Mouse (Mus musculus) kidney, postnatal 0 days (tissue): ENCODE measurements at regions not wholly inside any gene's neighbourhood (a gene's known extent, or its start where the extent isn't known, plus 50 kb on each side); places are given as distances from the start of the nearest gene placed in this dataset.

Source experiments
- ATAC-seq: fragments of 200-750 bp; cut with Nextera tagmentation; replicated peaks from 2 replicates; pipeline ENCODE4 v1.8.0; 2017; ENCODE audit warnings: low read depth, moderate number of reproducible peaks, moderate TSS enrichment, moderate library complexity; ENCODE audit not compliant: low FRiP score
- DNase-seq: peaks from one replicate; pipeline ENCODE4 v3.0.0-alpha.2; 2016; ENCODE audit warnings: low spot score
- H3K27ac ChIP-seq: fragments of 300-500 bp; sonication (generic); 2 replicates; pipeline ENCODE4 v1.5.1; 2014; ENCODE audit warnings: mild to moderate bottlenecking
- H3K27me3 ChIP-seq: fragments of 300-500 bp; sonication (generic); 2 replicates; pipeline ENCODE4 v1.6.1; 2014; ENCODE audit warnings: low read length, mixed read lengths; ENCODE audit not compliant: insufficient read depth
- H3K36me3 ChIP-seq: fragments of 300-500 bp; sonication (generic); 2 replicates; pipeline ENCODE4 v1.6.1; 2014; ENCODE audit warnings: low read length, mixed read lengths; ENCODE audit not compliant: insufficient read depth
- H3K4me1 ChIP-seq: fragments of 300-500 bp; sonication (generic); replicated peaks from 2 replicates; pipeline ENCODE4 v1.6.1; 2014; ENCODE audit warnings: antibody characterized with exemption, low read length, mixed read lengths; ENCODE audit not compliant: insufficient read depth
- H3K4me2 ChIP-seq: fragments of 300-500 bp; sonication (generic); 2 replicates; pipeline ENCODE4 v1.6.1; 2014; ENCODE audit warnings: mild to moderate bottlenecking, low read length, moderate library complexity, mixed read lengths
- H3K4me3 ChIP-seq: fragments of 300-500 bp; sonication (generic); replicated peaks from 2 replicates; pipeline ENCODE4 v1.5.1; 2014; ENCODE audit warnings: low read depth, low read length
- H3K9ac ChIP-seq: fragments of 300-500 bp; sonication (generic); 2 replicates; pipeline ENCODE4 v1.6.1; 2014; ENCODE audit warnings: low read depth, low read length
- H3K9me3 ChIP-seq: fragments of 300-500 bp; sonication (generic); replicated peaks from 2 replicates; pipeline ENCODE4 v1.6.1; 2016; ENCODE audit warnings: low read length, inconsistent platforms, mixed read lengths
- CTCF ChIP-seq: IDR thresholded peaks from 2 replicates; pipeline ENCODE4 v1.5.1; 2016; ENCODE audit warnings: antibody characterized with exemption, low read depth, mild to moderate bottlenecking, moderate library complexity
- WGBS: fragments of 180-500 bp; shearing (Covaris S2); extraction: QIAGEN DNeasy Blood & Tissue Kit; methylation state at CpG from one replicate; pipeline ENCODE4 v1.1.7; 2014; 5-methylcytosine and 5-hydroxymethylcytosine counted together

- H3K4me3 ChIP-seq, result no peak overlapping the region
- H3K36me3 ChIP-seq, result no peaks in the 10 kb centered on the region
- no peak for TF ChIP-seq CTCF
- peak; percentile 53 for ATAC-seq
- WGBS, result 19% methylated on average over 14 of the region's 14 CpGs
- H3K9ac ChIP-seq, result no peak overlapping the region
- peaks cover 11% of the 10 kb centered on the region; the same call in 1 of the 2 replicates for H3K4me1 ChIP-seq
- peak overlapping the region; percentile 43 for H3K27ac ChIP-seq
- DNase-seq, result peak; percentile 77
- no peaks in the 10 kb centered on the region for H3K9me3 ChIP-seq
- H3K27me3 ChIP-seq, result no peaks in the 10 kb centered on the region
- peak overlapping the region; percentile 16; the same call in 1 of the 2 replicates for H3K4me2 ChIP-seq
Measured at GRCm38 (mm10) chr19:21036507-21037425, 82.8 kb upstream of the Tmc1 start.

- ATAC-seq, result no peak
- whole genome bisulfite sequencing, result 16% methylated on average over 4 of the region's 4 CpGs
- peaks cover 11% of the 10 kb centered on the region; the same call in 1 of the 2 replicates for H3K4me1 ChIP-seq
- H3K9ac ChIP-seq, result no peak overlapping the region
- no peaks in the 10 kb centered on the region for H3K27me3 ChIP-seq
- no peaks in the 10 kb centered on the region for H3K9me3 ChIP-seq
- H3K27ac ChIP-seq, result no peak overlapping the region; the same call in 1 of the 2 replicates
- no peak for TF ChIP-seq CTCF
- no peak overlapping the region for H3K4me3 ChIP-seq
- no peak overlapping the region for H3K4me2 ChIP-seq
- DNase-seq, result peak; percentile 63
- no peaks in the 10 kb centered on the region for H3K36me3 ChIP-seq
Measured at GRCm38 (mm10) chr19:21035505-21035904, 81.5 kb upstream of the Tmc1 start.

GRCm38 (mm10) chr19:21033991-21034390 is 80.0 kb upstream of the Tmc1 start:
- no peak for TF ChIP-seq CTCF
- no peak for ATAC-seq
- no peak overlapping the region for H3K9ac ChIP-seq
- H3K4me1 ChIP-seq, result peaks cover 11% of the 10 kb centered on the region; the same call in 1 of the 2 replicates
- no peak for DNase-seq
- H3K9me3 ChIP-seq, result no peaks in the 10 kb centered on the region
- H3K27ac ChIP-seq, result no peak overlapping the region
- no peak overlapping the region for H3K4me2 ChIP-seq
- H3K27me3 ChIP-seq, result no peaks in the 10 kb centered on the region
- no peak overlapping the region for H3K4me3 ChIP-seq
- WGBS, result 83% methylated on average over 3 of the region's 3 CpGs
- no peaks in the 10 kb centered on the region for H3K36me3 ChIP-seq

GRCm38 (mm10) chr19:21032558-21032957 is 78.6 kb upstream of the Tmc1 start:
- H3K9me3 ChIP-seq, result no peaks in the 10 kb centered on the region
- ATAC-seq (no peak), DNase-seq (no peak)
- H3K4me3 ChIP-seq, result no peak overlapping the region
- H3K9ac ChIP-seq, result no peak overlapping the region
- H3K36me3 ChIP-seq, result no peaks in the 10 kb centered on the region
- peaks cover 11% of the 10 kb centered on the region; the same call in 1 of the 2 replicates for H3K4me1 ChIP-seq
- H3K27ac ChIP-seq, result no peak overlapping the region
- 61% methylated on average over 2 of the region's 2 CpGs for WGBS
- no peak overlapping the region for H3K4me2 ChIP-seq
- H3K27me3 ChIP-seq, result no peaks in the 10 kb centered on the region
- no peak for TF ChIP-seq CTCF

GRCm38 (mm10) chr19:21031768-21032308 is 77.8 kb upstream of the Tmc1 start:
- ATAC-seq (0 out of 2 replicates have a peak, but pooled peaks have one; percentile 27), DNase-seq (peak; percentile 22)
- Histone ChIP-seq H3K9ac (no peak overlapping the region), H3K36me3 (no peaks in the 10 kb centered on the region), H3K27me3 (no peaks in the 10 kb centered on the region), H3K4me1 (peaks cover 9% of the 10 kb centered on the region; the same call in 1 of the 2 replicates), H3K27ac (no peak overlapping the region), H3K4me2 (no peak overlapping the region), H3K4me3 (no peak overlapping the region), H3K9me3 (no peaks in the 10 kb centered on the region)
- WGBS, result 75% methylated on average over 4 of the region's 4 CpGs
- TF ChIP-seq CTCF, result no peak

DNA sequence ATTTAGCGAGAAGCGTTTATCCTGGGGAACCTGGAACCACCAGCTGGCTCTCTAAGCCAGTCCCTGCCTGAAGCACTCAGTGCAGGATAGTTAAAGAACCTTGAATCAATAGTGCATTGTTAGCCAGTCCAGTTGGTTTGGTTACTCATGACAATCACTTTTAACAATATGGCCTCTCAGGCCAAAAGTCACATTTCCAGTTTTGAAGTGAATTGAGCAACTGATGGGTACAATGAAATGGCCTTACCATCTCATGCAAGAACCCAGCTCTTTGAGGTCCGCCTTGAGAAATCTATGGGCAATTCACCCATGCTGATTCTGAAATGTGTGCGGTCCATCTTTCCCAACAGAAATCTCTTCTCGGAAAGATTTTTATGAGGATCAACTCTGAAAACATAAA is 77.0 kb upstream of the Tmc1 start:
- no peak for TF ChIP-seq CTCF
- H3K9me3 ChIP-seq, result no peaks in the 10 kb centered on the region
- no peak for DNase-seq
- ATAC-seq, result no peak
- no peak overlapping the region for H3K4me3 ChIP-seq
- no peaks in the 10 kb centered on the region for H3K36me3 ChIP-seq
- H3K27ac ChIP-seq, result no peak overlapping the region
- H3K27me3 ChIP-seq, result no peaks in the 10 kb centered on the region
- H3K9ac ChIP-seq, result no peak overlapping the region
- H3K4me2 ChIP-seq, result no peak overlapping the region
- H3K4me1 ChIP-seq, result no peaks in the 10 kb centered on the region; the same call in 1 of the 2 replicates
- WGBS, result 75% methylated on average over 5 of the region's 5 CpGs
